Mouse (Mus musculus) testis, postnatal 10 days (tissue): ENCODE results near the gene Acvrl1.
A peak's percentile ranks its signal among the peaks of the same experiment; 100 is the strongest.

Experiments used
- DNase-seq: peaks from one replicate; pipeline ENCODE4 v3.0.0; 2021; ENCODE audit warnings: low spot score

Acvrl1 gene

GRCm38 (mm10) chr15:101128181-101129089 is at the start of gene Acvrl1:
Gene Acvrl1, plus strand, starts transcription at chr15:101128522.
- peak; percentile 76 for DNase-seq

GRCm38 (mm10) chr15:101078731-101079156 is 49.6 kb upstream of the Acvrl1 start:
- peak; percentile 91 for DNase-seq

- no peak for DNase-seq
Observed at GRCm38 (mm10) chr15:101080031-101080520, 48.2 kb upstream of the Acvrl1 start.

GRCm38 (mm10) chr15:101081035-101081548 is 47.2 kb upstream of the Acvrl1 start:
- no peak for DNase-seq

GRCm38 (mm10) chr15:101082236-101082635 is 46.1 kb upstream of the Acvrl1 start:
- DNase-seq: no peak

- no peak for DNase-seq
Observed at GRCm38 (mm10) chr15:101084499-101084898, 43.8 kb upstream of the Acvrl1 start.

- DNase-seq: no peak
Observed at GRCm38 (mm10) chr15:101086451-101086850, 41.9 kb upstream of the Acvrl1 start.

GRCm38 (mm10) chr15:101086956-101087355 is 41.4 kb upstream of the Acvrl1 start:
- no peak for DNase-seq

- DNase-seq: no peak
Observed at GRCm38 (mm10) chr15:101088291-101088690, 40.0 kb upstream of the Acvrl1 start.

- no peak for DNase-seq
Observed at GRCm38 (mm10) chr15:101091551-101091950, 36.8 kb upstream of the Acvrl1 start.

GRCm38 (mm10) chr15:101092121-101092828 is 36.0 kb upstream of the Acvrl1 start:
- DNase-seq: no peak

GRCm38 (mm10) chr15:101092829-101093648 is 35.3 kb upstream of the Acvrl1 start:
- no peak for DNase-seq

GRCm38 (mm10) chr15:101093988-101094387 is 34.3 kb upstream of the Acvrl1 start:
- no peak for DNase-seq

- DNase-seq: no peak
Observed at GRCm38 (mm10) chr15:101094979-101095378, 33.3 kb upstream of the Acvrl1 start.

GRCm38 (mm10) chr15:101095392-101095791 is 32.9 kb upstream of the Acvrl1 start:
- DNase-seq: no peak

GRCm38 (mm10) chr15:101097985-101098651 is 30.2 kb upstream of the Acvrl1 start:
- peak; percentile 74 for DNase-seq

GRCm38 (mm10) chr15:101100996-101101395 is 27.3 kb upstream of the Acvrl1 start:
- no peak for DNase-seq

GRCm38 (mm10) chr15:101103605-101104304 is 24.6 kb upstream of the Acvrl1 start:
- no peak for DNase-seq

- peak; percentile 91 for DNase-seq
Observed at GRCm38 (mm10) chr15:101105496-101105994, 22.8 kb upstream of the Acvrl1 start.

GRCm38 (mm10) chr15:101106011-101106410 is 22.3 kb upstream of the Acvrl1 start:
- DNase-seq: no peak
